Mouse (Mus musculus) forebrain, embryonic 13.5 days (tissue): ENCODE data around the gene Zfp738. TPM values are rescaled to one million over a fixed set of nuclear protein-coding genes. Genes with fewer than 3 reads are reported as not detected.

Source experiments
- ATAC-seq: fragments of 200-750 bp; cut with Nextera tagmentation; 2 replicates; pipeline ENCODE4 v1.8.0; 2017
- H3K27ac ChIP-seq: fragments of 300-500 bp; sonication (generic); 2 replicates; pipeline ENCODE4 v1.5.1; 2015; ENCODE audit warnings: inconsistent platforms, mild to moderate bottlenecking, moderate library complexity
- H3K27me3 ChIP-seq: fragments of 300-500 bp; sonication (generic); 2 replicates; pipeline ENCODE4 v1.6.1; 2015; ENCODE audit warnings: mild to moderate bottlenecking, inconsistent platforms
- H3K36me3 ChIP-seq: fragments of 300-500 bp; sonication (generic); 2 replicates; pipeline ENCODE4 v1.6.1; 2015; ENCODE audit warnings: mild to moderate bottlenecking, inconsistent platforms; ENCODE audit not compliant: poor library complexity, severe bottlenecking
- H3K4me1 ChIP-seq: fragments of 300-500 bp; sonication (generic); 2 replicates; pipeline ENCODE4 v1.6.1; 2015; ENCODE audit warnings: inconsistent platforms
- H3K4me2 ChIP-seq: fragments of 300-500 bp; sonication (generic); 2 replicates; pipeline ENCODE4 v1.6.1; 2015; ENCODE audit warnings: inconsistent platforms, mild to moderate bottlenecking, moderate library complexity
- H3K4me3 ChIP-seq: fragments of 300-500 bp; sonication (generic); 2 replicates; pipeline ENCODE4 v1.5.1; 2015; ENCODE audit warnings: mild to moderate bottlenecking, inconsistent platforms
- H3K9ac ChIP-seq: fragments of 300-500 bp; sonication (generic); 2 replicates; pipeline ENCODE4 v1.6.1; 2015; ENCODE audit warnings: mild to moderate bottlenecking, inconsistent platforms
- H3K9me3 ChIP-seq: fragments of 300-500 bp; sonication (generic); replicated peaks from 2 replicates; pipeline ENCODE4 v1.6.1; 2016; ENCODE audit warnings: inconsistent platforms
- WGBS: fragments of 180-500 bp; shearing (Covaris S2); methylation state at CpG from one replicate; pipeline ENCODE4 v1.1.7; 2015; 5-methylcytosine and 5-hydroxymethylcytosine counted together
- polyA plus RNA-seq: library from polyadenylated mRNA; unstranded; fragments of >200 nt; fragmentation: Nextera tagmentation; extraction: Ambion mirVana; gene quantifications from 2 replicates; pipeline ENCODE4 v1.2.1, GENCODE M21; 2015

Gene Zfp738
- polyA plus RNA-seq, 1 experiment from 2014 or later, result 13.0 TPM

- Histone ChIP-seq H3K27ac (no peak within 1 kb of the TSS), H3K4me2 (peak within 1 kb of the TSS; percentile 71), H3K27me3 (no peaks in the 10 kb centered on the region), H3K4me3 (peak within 1 kb of the TSS; percentile 86), H3K4me1 (peaks cover 5% of the 10 kb centered on the region), H3K36me3 (no peaks in the 10 kb centered on the region), H3K9ac (peak within 1 kb of the TSS; percentile 74), H3K9me3 (no peaks in the 10 kb centered on the region)
- WGBS, result under 1% methylated on average over 19 of the region's 19 CpGs
- ATAC-seq, result peak; percentile 99
Measured at GRCm38 (mm10) chr13:67637294-67638007, 49.4 kb downstream of the Zfp738 start, which contains the start of the genes Gm49345 and Zfp729a. Gm49345 (minus strand) TSS chr13:67637769. Zfp729a (minus strand) TSS chr13:67637791.

DNA sequence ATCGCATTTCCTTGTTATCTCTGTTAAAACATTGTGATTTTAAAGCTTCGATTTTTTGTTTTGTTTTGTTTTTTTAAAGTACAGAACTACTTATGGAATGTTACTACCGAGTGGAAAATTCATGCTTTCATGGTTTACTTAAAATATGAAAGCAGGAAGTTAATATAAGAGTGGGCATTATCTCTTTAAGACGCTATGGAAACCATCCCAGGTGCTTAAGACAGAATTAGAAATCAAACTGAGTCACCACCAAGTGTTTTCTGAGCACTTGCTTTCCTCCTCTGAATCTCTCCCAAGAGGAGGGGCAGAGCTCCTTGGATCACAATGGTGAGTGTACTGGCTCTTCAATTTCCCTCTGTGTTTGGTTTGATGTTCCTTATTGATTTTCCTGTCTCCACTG lies 76.8 kb downstream of the Zfp738 start:
- 92% methylated on average over 4 of the region's 4 CpGs for WGBS
- ATAC-seq, result no peak
- no peaks in the 10 kb centered on the region for H3K27me3 ChIP-seq
- no peak overlapping the region for H3K27ac ChIP-seq
- H3K4me1 ChIP-seq, result peaks cover 7% of the 10 kb centered on the region
- H3K4me3 ChIP-seq, result no peak overlapping the region
- H3K4me2 ChIP-seq, result no peak overlapping the region
- no peak overlapping the region for H3K9ac ChIP-seq
- peaks cover 5% of the 10 kb centered on the region; the same call in 1 of the 2 replicates for H3K9me3 ChIP-seq
- no peaks in the 10 kb centered on the region for H3K36me3 ChIP-seq

- no peaks in the 10 kb centered on the region for H3K36me3 ChIP-seq
- peaks cover 7% of the 10 kb centered on the region for H3K4me1 ChIP-seq
- H3K27ac ChIP-seq, result no peak within 1 kb of the TSS
- ATAC-seq, result peak; percentile 97
- peak within 1 kb of the TSS; percentile 73 for H3K4me3 ChIP-seq
- 2% methylated on average over 20 of the region's 20 CpGs for WGBS
- H3K27me3 ChIP-seq, result no peaks in the 10 kb centered on the region
- H3K4me2 ChIP-seq, result peak within 1 kb of the TSS; percentile 66
- peak within 1 kb of the TSS; percentile 74 for H3K9ac ChIP-seq
- peaks cover 5% of the 10 kb centered on the region; the same call in 1 of the 2 replicates for H3K9me3 ChIP-seq
Measured at GRCm38 (mm10) chr13:67609066-67609876, 77.6 kb downstream of the Zfp738 start, which contains the start of gene Zfp729b. Zfp729b (minus strand) TSS chr13:67609707.

Other genes with a start within 250 kb of the Zfp738 start
- 4.7 and 5.8 TPM in 2 replicates for gene Zfp874a, start 235.4 kb downstream of the Zfp738 start, polyA plus RNA-seq
- 1.7 TPM in 2 replicates for gene Zfp874b, start 202.8 kb downstream of the Zfp738 start, polyA plus RNA-seq
- 13.9 TPM in 2 replicates for gene Zfp58, start 186.5 kb downstream of the Zfp738 start, polyA plus RNA-seq
- not detected in 2 replicates for gene Gm26965, start 160.9 kb downstream of the Zfp738 start, polyA plus RNA-seq
- gene Zfp87, start 160.9 kb downstream of the Zfp738 start, polyA plus RNA-seq, result 34.3 and 36.7 TPM in 2 replicates
- 14.0 and 16.8 TPM in 2 replicates for gene Zfp748, start 133.2 kb downstream of the Zfp738 start, polyA plus RNA-seq
- gene Zfp729b, start 77.4 kb downstream of the Zfp738 start, polyA plus RNA-seq, result 4.4 and 5.1 TPM in 2 replicates
- gene Gm49345, start 49.3 kb downstream of the Zfp738 start, polyA plus RNA-seq, result not detected in 2 replicates
- gene Zfp729a, start 49.3 kb downstream of the Zfp738 start, polyA plus RNA-seq, result 3.7 and 3.9 TPM in 2 replicates
- 10.1 and 10.5 TPM in 2 replicates for gene Zfp65, start 42.1 kb upstream of the Zfp738 start, polyA plus RNA-seq
- gene Zfp85, start 68.2 kb upstream of the Zfp738 start, polyA plus RNA-seq, result 6.8 and 8.7 TPM in 2 replicates
- 2.4 and 3.1 TPM in 2 replicates for gene Zfp493, start 92.6 kb upstream of the Zfp738 start, polyA plus RNA-seq
- 10.3 and 11.5 TPM in 2 replicates for gene Zfp273, start 126.7 kb upstream of the Zfp738 start, polyA plus RNA-seq
- gene Gm10037, start 144.0 kb upstream of the Zfp738 start, polyA plus RNA-seq, result 4.1 and 4.8 TPM in 2 replicates
- not detected in 2 replicates for gene BC048507, start 176.3 kb upstream of the Zfp738 start, polyA plus RNA-seq